Mouse (Mus musculus) brain, embryonic 14.5 days (tissue): ENCODE data around the gene Dtx3l.

Experiments
- CTCF ChIP-seq: fragments of 200-500 bp; IDR thresholded peaks from 2 replicates; pipeline ENCODE4 v1.5.1; 2012; ENCODE audit warnings: inconsistent platforms, mild to moderate bottlenecking, moderate library complexity, borderline replicate concordance; ENCODE audit not compliant: insufficient read depth, insufficient read length; ENCODE audit errors: extremely low read depth
- POLR2A ChIP-seq: fragments of 200-500 bp; IDR thresholded peaks from 2 replicates; pipeline ENCODE4 v1.6.1; 2012; ENCODE audit warnings: mild to moderate bottlenecking, inconsistent platforms, borderline replicate concordance; ENCODE audit not compliant: poor library complexity, insufficient read depth, insufficient read length, severe bottlenecking; ENCODE audit errors: extremely low read depth

DNA sequence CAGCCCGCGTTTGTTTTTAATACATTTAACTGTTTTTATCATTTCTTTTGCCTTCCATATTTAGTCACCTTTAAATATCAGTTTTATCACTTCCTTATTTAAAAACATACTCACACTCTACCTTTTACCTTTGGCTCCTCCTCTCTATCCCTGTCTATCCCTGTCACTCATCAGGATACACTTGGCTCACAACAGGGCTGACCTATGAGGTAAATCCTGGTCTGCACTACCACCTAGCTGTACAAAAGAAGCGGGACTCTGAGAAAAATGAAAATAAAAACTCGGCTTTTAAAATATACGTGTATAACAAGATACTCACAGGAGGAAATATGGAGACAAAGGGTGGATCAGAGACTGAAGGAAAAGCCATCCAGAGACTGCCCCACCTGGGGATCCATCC, 50.0 kb downstream of the Dtx3l start:
- TF ChIP-seq POLR2A (no peak), CTCF (no peak)
